Mouse (Mus musculus) heart, adult 8-10 months (tissue): ENCODE results near the gene Pfn1. TPM values are rescaled to one million over a fixed set of nuclear protein-coding genes. Genes with fewer than 3 reads are reported as not detected.

Experiments used
- DNase-seq: peaks from one replicate; pipeline ENCODE4 v3.0.0; 2022; ENCODE audit warnings: low spot score
- total RNA-seq, 4 experiments: library from RNA; stranded (reverse); gene quantifications; 2 replicates each; pipeline ENCODE4 v1.2.4; 2022

Pfn1 gene
- total RNA-seq: 100 to 1,000 TPM; 243 to 295 (median 274) TPM

GRCm38 (mm10) chr11:70654198-70654922, at the start of gene Pfn1:
Gene Pfn1 (minus strand): TSS chr11:70654644.
- peak; percentile 65 for DNase-seq

- DNase-seq: peak; percentile 64
Observed at GRCm38 (mm10) chr11:70702781-70703180, 48.3 kb upstream of the Pfn1 start.

- DNase-seq: no peak
Observed at GRCm38 (mm10) chr11:70701984-70702733, 47.7 kb upstream of the Pfn1 start.

- no peak for DNase-seq
Observed at GRCm38 (mm10) chr11:70701221-70701955, 46.9 kb upstream of the Pfn1 start.

GRCm38 (mm10) chr11:70700613-70701012, 46.2 kb upstream of the Pfn1 start:
- peak; percentile 77 for DNase-seq

- peak; percentile 95 for DNase-seq
Observed at GRCm38 (mm10) chr11:70699722-70700556, 45.5 kb upstream of the Pfn1 start, which contains the start of the genes Inca1 and Kif1c. Gene Inca1 (minus strand): TSS chr11:70700155. Gene Kif1c (plus strand): TSS chr11:70700548.

GRCm38 (mm10) chr11:70699051-70699450, 44.6 kb upstream of the Pfn1 start:
- no peak for DNase-seq

GRCm38 (mm10) chr11:70697376-70697775, 42.9 kb upstream of the Pfn1 start:
- DNase-seq: no peak

GRCm38 (mm10) chr11:70693504-70693903, 39.1 kb upstream of the Pfn1 start:
- DNase-seq: no peak

GRCm38 (mm10) chr11:70689578-70689977, 35.1 kb upstream of the Pfn1 start:
- no peak for DNase-seq

GRCm38 (mm10) chr11:70688372-70688771, 33.9 kb upstream of the Pfn1 start:
- no peak for DNase-seq

GRCm38 (mm10) chr11:70687601-70688199, 33.3 kb upstream of the Pfn1 start, which contains the start of gene Camta2:
Gene Camta2 (minus strand): TSS chr11:70688105.
- peak; percentile 92 for DNase-seq

GRCm38 (mm10) chr11:70686901-70687566, 32.6 kb upstream of the Pfn1 start:
- DNase-seq: no peak

GRCm38 (mm10) chr11:70683640-70684039, 29.2 kb upstream of the Pfn1 start:
- no peak for DNase-seq

GRCm38 (mm10) chr11:70681897-70682581, 27.6 kb upstream of the Pfn1 start:
- DNase-seq: no peak

GRCm38 (mm10) chr11:70681170-70681569, 26.7 kb upstream of the Pfn1 start:
- no peak for DNase-seq

- no peak for DNase-seq
Observed at GRCm38 (mm10) chr11:70679894-70680293, 25.4 kb upstream of the Pfn1 start.

GRCm38 (mm10) chr11:70679361-70679760, 24.9 kb upstream of the Pfn1 start:
- no peak for DNase-seq

- no peak for DNase-seq
Observed at GRCm38 (mm10) chr11:70678576-70678975, 24.1 kb upstream of the Pfn1 start.

GRCm38 (mm10) chr11:70678092-70678491, 23.6 kb upstream of the Pfn1 start:
- DNase-seq: no peak
